Mouse (Mus musculus) lung, postnatal 0 days (tissue): ENCODE measurements around the gene Parp1.

Experiments used
- CTCF ChIP-seq: IDR thresholded peaks from 2 replicates; pipeline ENCODE4 v1.5.1; 2016; ENCODE audit warnings: antibody characterized with exemption, mild to moderate bottlenecking
- EP300 ChIP-seq: IDR thresholded peaks from 2 replicates; pipeline ENCODE4 v1.6.1; 2016; ENCODE audit warnings: antibody characterized with exemption, mild to moderate bottlenecking, control low read depth

GRCm38 (mm10) chr1:180561187-180561586, 7.5 kb upstream of the Parp1 start:
- TF ChIP-seq CTCF (no peak), EP300 (no peak)
